Mouse (Mus musculus): ENCODE measurements around the gene Apold1. TPM values are rescaled to one million over a fixed set of nuclear protein-coding genes. Genes with fewer than 3 reads are reported as not detected.
A peak's percentile ranks its signal among the peaks of the same experiment; 100 is the strongest.

Apold1 gene
- under 1 TPM in 9 of 26 experiments, not detected in 17; 0.19 to 0.86 (median 0.31) TPM for total RNA-seq (2018; cell fraction: chromatin; rRNA removed)
- under 1 TPM in 21 of 26 experiments, not detected in 5; 0.03 to 0.70 (median 0.10) TPM for total RNA-seq (2018; cell fraction: cytosol; rRNA removed)
- 1 to 10 TPM in 1 of 26 experiments, under 1 TPM in 11, not detected in 14; 0.11 to 2.1 (median 0.33) TPM for total RNA-seq (2018; cell fraction: nucleus; rRNA removed)
- polyA plus RNA-seq (2018), result 0.06 TPM in 1 of 3 replicates, not detected in the others

DNA sequence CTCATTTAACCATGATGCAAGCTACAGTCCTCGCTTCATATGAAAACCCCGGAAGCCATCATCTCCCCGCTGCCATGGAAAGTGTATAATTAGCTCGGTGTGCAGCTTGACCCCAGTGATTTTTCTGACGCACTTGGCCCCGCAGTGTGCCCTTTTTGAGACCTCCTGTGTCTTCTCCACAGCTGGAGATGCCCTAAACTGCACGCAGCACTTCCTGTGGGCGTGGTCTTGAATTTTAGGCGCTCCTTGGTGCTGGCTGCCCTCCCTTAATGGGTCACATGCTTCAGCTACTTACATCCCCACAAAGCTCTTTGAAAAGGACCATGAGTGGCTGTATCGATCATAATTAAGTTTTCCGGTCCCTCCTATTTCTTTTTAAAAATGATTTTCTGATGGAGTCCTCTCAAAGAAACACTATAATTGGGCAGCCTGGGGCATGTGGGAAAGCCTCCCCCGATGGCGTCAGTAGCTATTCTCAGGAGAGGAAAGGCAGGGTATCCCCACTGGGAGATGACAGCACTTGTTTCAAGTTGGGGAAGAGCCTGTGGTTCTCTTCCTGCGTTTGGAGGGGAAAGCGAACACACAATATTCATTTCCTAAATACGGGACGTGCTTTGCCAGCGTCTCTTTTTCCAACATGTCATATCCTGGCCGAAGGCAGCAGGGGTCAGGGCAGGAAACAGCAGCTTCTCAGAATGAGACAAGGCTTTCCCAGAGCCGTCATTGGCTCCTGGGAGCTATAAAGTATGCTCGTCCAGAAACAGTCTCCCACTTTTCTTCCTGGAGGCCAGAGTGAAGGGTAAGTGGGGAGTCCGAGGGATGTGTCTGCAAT lies at the start of gene Apold1:
Gene Apold1 (plus strand): TSS at position 488 of the 832 bp plus-strand sequence.
- H3K36me3 ChIP-seq (ENCODE audit: inconsistent target), result no peaks in the 10 kb centered on the region
- WGBS (ENCODE audit: missing documents), result 50% methylated on average over 22 of the region's 22 CpGs
- H3K4me3 ChIP-seq (ENCODE audit: inconsistent target), result no peak within 1 kb of the TSS
- H3K27ac ChIP-seq, result no peak within 1 kb of the TSS
- H3K79me2 ChIP-seq (ENCODE audit: inconsistent target), result no peaks in the 10 kb centered on the region

DNA sequence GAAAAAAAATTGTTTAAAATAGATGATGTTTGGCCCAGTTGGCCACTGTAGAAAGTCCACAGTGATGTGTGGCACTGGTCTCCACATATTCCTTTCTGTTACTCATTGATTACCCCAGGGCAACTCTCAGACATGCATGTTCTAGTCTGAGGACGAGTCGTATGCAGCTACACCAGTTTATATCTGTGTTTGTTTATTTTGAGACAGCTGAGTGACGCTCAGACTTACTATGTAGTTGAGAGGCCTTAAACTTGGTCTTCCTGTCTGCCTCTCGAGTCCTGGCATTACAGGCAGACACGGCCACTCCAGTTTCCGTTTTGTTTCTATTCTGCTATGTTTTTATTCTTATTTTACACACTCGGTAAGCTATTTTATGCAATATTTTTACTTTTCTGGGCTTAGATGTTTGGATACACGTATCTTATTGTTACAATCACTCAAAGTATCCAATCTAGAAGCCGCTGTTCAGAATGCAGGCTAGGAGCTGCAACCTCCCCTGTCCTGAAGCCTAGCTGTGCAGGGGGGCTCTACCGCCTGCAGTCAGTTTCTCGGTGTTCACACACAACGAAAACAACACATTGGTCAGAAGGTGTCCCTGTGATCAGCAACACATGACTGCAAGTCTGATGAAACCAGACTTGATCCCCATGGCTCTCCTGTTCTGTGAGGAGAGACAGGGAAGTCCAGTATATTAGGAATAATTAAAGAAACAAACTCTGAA lies 48.9 kb upstream of the Apold1 start:
- WGBS (ENCODE audit: missing documents), result 10% methylated on average over 12 of the region's 12 CpGs
- H3K4me3 ChIP-seq (ENCODE audit: inconsistent target), result peak overlapping the region; percentile 18
- peak overlapping the region; percentile 59 for H3K27ac ChIP-seq
- peaks cover 87% of the 10 kb centered on the region for H3K79me2 ChIP-seq (ENCODE audit: inconsistent target)
- H3K36me3 ChIP-seq (ENCODE audit: inconsistent target), result no peaks in the 10 kb centered on the region

DNA sequence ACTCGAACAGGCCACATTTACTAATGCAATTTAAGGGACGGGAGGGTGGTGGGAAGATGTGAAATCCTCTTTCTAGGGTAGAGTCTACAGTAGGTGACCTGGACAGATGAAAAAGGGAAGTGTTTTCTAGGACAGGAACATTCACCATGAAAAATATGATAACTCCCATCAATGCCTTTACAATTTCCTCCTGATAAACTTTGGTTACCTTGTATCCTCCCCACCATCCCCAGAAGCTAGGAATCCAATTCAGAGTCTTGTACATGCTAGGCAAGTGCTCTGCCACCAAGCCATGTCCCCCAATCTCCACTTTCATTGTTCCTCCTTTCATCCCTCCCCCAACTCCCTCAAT lies 48.3 kb upstream of the Apold1 start:
- Histone ChIP-seq H3K79me2 (ENCODE audit: inconsistent target) (peaks cover 91% of the 10 kb centered on the region), H3K36me3 (ENCODE audit: inconsistent target) (no peaks in the 10 kb centered on the region), H3K27ac (peak overlapping the region; percentile 59), H3K4me3 (ENCODE audit: inconsistent target) (peak overlapping the region; percentile 18; the same call in 1 of the 2 replicates)
- WGBS (ENCODE audit: missing documents), result 4% methylated on average over 2 of the region's 2 CpGs

DNA sequence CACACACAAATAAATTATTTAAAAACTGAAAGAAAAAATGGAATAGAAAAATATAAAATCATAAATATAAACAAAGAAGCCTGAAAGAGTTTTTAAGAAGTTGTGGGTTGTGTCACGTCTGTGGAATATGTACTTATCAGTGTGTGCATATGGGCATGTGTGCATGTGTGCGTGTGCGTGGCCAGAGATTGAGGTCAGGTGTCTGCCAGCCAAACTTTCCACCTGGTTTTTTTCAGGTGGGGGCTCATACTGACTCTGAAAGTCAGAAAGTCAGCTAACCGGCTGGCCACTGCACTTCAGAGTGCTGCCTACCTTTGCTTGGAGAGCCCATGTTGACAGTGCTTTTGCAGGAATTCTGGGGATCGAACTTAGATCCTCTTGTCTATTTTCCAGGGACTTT lies 47.2 kb upstream of the Apold1 start:
- H3K79me2 ChIP-seq (ENCODE audit: inconsistent target), result peaks cover 99% of the 10 kb centered on the region
- no peaks in the 10 kb centered on the region for H3K36me3 ChIP-seq (ENCODE audit: inconsistent target)
- 95% methylated on average over 5 of the region's 5 CpGs for whole genome bisulfite sequencing (ENCODE audit: missing documents)
- no peak overlapping the region for H3K4me3 ChIP-seq (ENCODE audit: inconsistent target)
- H3K27ac ChIP-seq, result no peak overlapping the region

DNA sequence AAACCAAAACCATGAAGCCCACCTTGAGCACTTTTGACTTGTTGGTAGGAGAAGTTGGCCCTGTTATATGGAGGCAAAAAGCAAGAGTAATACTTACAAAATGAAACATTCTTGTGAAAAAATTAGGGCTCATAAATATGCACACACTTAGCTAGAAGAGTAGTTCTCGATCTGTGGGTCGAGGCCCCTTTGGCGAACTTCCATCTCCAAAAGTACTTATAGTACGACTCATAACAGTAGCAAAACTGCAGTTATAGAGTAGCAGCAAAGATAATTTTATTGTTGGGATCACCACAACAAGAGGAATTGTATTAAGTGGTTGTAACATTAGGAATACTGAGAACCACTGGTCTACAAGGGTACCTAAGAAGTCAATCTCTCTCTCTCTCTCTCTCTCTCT lies 41.7 kb upstream of the Apold1 start:
- Histone ChIP-seq H3K4me3 (ENCODE audit: inconsistent target) (no peak overlapping the region), H3K27ac (no peak overlapping the region), H3K79me2 (ENCODE audit: inconsistent target) (peaks cover 98% of the 10 kb centered on the region), H3K36me3 (ENCODE audit: inconsistent target) (no peaks in the 10 kb centered on the region)
- WGBS (ENCODE audit: missing documents), result 94% methylated on average over 4 of the region's 4 CpGs

DNA sequence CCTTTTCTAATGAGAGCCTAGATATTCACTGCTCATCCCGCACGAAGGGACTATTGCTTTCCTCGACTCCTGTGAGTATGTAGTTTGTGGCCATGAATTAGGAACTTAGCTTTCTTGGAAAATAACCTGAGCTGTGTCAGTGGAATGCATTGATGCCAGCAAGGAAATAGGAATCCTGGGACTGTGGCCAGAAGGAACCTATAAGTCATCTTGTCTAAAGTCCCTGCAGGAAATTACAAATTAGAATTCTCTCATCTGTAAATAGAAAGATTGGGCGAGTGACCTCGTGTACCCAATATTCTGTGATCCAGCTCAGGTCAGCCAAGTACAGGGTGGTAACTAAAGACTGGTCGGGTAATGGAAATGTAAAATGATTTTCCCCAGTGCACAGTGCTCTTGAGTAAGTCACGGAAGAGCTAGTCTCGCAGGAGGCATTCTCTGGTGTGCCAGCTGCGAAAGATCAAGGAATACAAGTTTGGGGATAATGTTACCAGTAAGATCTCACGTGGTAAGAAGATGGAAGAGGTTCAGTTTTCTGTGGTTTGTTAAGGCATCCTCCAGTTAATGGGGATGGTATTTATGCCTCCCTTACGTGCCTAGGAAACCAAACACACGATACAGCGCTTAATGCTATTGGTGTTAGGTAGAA lies 37.6 kb upstream of the Apold1 start:
- Histone ChIP-seq H3K79me2 (ENCODE audit: inconsistent target) (peaks cover 88% of the 10 kb centered on the region), H3K4me3 (ENCODE audit: inconsistent target) (no peak overlapping the region), H3K36me3 (ENCODE audit: inconsistent target) (no peaks in the 10 kb centered on the region), H3K27ac (no peak overlapping the region)
- 91% methylated on average over 13 of the region's 13 CpGs for whole genome bisulfite sequencing (ENCODE audit: missing documents)

DNA sequence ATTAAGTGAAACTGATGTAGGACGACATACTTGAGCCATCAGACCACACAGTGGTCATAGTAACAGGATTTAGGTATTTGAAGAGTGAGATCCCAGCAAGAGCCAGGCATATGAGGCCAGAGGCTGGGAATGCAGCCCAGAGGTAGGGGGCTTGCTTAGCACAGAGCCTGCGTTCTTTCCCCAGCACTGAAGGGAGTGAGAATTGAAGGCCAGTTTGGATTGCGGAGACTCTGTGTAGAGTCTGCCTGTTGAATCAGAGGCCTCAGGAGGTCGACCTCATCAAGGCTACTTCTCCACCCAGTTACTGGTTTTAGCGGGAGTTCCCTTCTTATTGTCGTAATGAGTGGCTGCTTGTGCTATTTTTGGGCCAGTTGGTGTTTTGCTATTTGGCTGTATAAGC lies 35.5 kb upstream of the Apold1 start:
- WGBS (ENCODE audit: missing documents), result 43% methylated on average over 6 of the region's 6 CpGs
- no peaks in the 10 kb centered on the region for H3K36me3 ChIP-seq (ENCODE audit: inconsistent target)
- H3K27ac ChIP-seq, result no peak overlapping the region
- no peak overlapping the region for H3K4me3 ChIP-seq (ENCODE audit: inconsistent target)
- H3K79me2 ChIP-seq (ENCODE audit: inconsistent target), result peaks cover 84% of the 10 kb centered on the region

DNA sequence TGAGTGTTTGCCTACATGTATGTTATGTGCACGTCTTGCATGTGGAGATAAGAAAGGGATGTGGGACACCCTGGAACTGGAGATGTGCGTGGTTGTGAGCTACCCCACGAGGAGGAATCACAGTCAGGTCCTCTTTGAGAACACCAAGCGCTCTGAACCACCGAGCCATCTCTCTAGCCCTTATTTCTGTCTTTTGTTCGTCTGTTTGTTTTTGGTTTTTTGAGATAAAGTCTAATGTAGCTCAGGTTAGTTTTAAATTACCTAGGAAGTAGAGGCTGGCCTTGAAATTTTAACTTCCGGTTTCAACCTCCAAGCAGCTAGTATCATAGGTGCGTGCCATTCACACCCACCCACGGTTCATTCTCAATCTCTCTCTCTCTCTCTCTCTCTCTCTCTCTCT lies 34.7 kb upstream of the Apold1 start:
- Histone ChIP-seq H3K36me3 (ENCODE audit: inconsistent target) (no peaks in the 10 kb centered on the region), H3K4me3 (ENCODE audit: inconsistent target) (no peak overlapping the region), H3K27ac (no peak overlapping the region), H3K79me2 (ENCODE audit: inconsistent target) (peaks cover 78% of the 10 kb centered on the region)
- WGBS (ENCODE audit: missing documents), result 81% methylated on average over 7 of the region's 9 CpGs

DNA sequence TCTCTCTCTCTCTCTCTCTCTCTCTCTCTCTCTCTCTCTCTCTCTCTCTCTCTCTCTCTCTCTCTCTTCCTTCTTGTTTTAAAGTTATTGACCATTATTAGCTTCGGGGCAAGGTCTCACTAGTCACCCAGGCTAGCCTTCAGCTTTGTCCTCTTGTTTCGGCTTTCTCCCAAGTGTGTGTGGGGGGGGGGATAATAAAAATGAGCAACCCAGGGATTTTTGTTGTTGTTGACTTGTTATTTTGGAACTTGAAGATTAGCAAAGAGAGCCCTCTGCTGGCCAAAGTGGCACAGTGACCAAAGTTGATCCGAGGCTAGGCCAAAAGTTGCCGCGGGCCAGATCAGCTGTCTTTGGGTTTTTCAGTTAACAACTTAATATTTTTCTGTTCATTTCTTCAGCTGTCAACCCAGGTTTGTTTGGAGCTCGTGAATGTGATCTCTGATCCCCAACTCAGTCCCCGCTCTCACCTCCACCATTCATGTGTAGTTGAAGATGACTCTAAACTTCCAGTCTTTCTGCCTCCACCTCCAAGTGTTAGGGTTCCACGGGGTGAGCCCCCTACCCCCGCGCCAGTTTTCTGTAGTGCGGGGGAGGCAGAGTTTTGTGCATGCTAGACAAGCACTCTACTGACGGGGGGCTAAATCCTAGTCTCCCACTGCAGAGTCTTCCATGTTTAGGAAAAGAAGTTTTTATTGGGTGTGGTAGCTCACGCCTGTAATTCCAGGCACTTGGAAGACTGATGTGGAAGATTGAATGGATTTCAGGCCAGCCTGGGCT lies 34.0 kb upstream of the Apold1 start:
- Histone ChIP-seq H3K36me3 (ENCODE audit: inconsistent target) (no peaks in the 10 kb centered on the region), H3K27ac (no peak overlapping the region), H3K4me3 (ENCODE audit: inconsistent target) (no peak overlapping the region), H3K79me2 (ENCODE audit: inconsistent target) (peaks cover 73% of the 10 kb centered on the region)
- 53% methylated on average over 13 of the region's 13 CpGs for WGBS (ENCODE audit: missing documents)

DNA sequence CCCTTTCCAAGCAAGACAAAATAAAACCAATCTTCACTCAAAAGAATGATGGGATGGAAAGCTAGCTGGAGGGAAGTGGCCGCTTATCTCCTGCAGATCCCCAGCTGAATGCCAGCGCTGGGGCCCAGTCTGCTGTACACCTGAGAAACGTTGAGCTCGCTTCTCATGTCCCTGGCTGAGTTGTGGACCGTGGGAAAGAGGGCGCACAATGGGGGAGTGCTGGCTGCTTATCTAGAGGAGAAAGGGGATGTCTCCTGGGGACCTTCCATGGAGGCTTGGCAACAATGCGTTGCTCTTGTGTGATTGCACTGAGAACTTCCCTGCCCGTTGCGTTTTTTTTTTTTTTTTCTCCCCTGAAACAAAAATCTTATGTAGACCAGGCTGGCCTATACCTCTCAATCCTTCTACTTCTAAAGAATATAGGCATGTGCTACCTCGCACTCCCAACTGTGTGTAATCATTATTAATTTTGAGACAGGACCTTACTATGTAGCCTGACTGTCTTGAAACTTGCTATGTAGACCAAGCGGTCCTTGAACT lies 32.9 kb upstream of the Apold1 start:
- 94% methylated on average over 9 of the region's 11 CpGs for WGBS (ENCODE audit: missing documents)
- Histone ChIP-seq H3K36me3 (ENCODE audit: inconsistent target) (no peaks in the 10 kb centered on the region), H3K79me2 (ENCODE audit: inconsistent target) (peaks cover 62% of the 10 kb centered on the region), H3K27ac (no peak overlapping the region), H3K4me3 (ENCODE audit: inconsistent target) (no peak overlapping the region)

DNA sequence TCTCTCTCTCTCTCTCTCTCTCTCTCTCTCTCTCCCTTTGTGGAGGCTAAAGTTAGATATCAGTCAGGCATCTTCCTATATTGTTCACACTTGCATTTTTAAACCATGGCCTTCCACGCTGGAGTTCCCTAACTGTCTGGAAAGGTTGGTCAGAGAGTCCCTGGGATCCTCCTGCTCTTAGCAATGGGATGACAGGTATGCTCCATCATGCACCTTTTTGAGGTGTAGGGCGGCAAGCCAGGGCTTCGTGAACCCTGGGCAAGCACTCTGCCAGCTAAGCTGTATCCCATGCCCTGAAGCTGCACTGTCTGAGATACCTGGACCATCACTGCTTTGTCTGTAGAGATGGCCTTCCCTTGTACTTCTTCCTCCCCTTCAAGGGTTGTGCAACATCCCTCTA lies 32.3 kb upstream of the Apold1 start:
- Histone ChIP-seq H3K36me3 (ENCODE audit: inconsistent target) (no peaks in the 10 kb centered on the region), H3K4me3 (ENCODE audit: inconsistent target) (no peak overlapping the region), H3K79me2 (ENCODE audit: inconsistent target) (peaks cover 55% of the 10 kb centered on the region), H3K27ac (no peak overlapping the region)
- 93% methylated on average over 3 of the region's 3 CpGs for WGBS (ENCODE audit: missing documents)

DNA sequence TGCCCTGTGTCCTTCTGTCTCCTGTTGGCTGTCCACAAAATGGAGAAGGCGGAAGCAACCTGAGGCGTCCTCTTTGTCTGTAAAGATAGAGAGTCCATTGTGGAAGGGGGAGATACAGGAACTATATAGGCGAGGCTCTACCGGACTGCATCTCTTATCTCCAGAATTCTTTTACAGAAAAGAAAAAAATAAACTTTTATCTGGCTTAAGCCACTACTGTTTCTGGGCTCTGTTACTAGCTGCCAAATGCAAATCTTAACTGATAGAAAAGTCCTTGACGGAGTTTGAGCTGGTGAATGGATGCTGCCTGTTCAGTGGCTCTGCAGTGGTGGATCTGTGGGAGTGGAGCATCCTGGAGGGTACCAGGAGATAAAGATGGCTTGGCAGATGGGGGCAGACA lies 30.2 kb upstream of the Apold1 start:
- peaks cover 35% of the 10 kb centered on the region for H3K79me2 ChIP-seq (ENCODE audit: inconsistent target)
- no peaks in the 10 kb centered on the region for H3K36me3 ChIP-seq (ENCODE audit: inconsistent target)
- no peak overlapping the region for H3K4me3 ChIP-seq (ENCODE audit: inconsistent target)
- H3K27ac ChIP-seq, result no peak overlapping the region
- 97% methylated on average over 5 of the region's 5 CpGs for WGBS (ENCODE audit: missing documents)

DNA sequence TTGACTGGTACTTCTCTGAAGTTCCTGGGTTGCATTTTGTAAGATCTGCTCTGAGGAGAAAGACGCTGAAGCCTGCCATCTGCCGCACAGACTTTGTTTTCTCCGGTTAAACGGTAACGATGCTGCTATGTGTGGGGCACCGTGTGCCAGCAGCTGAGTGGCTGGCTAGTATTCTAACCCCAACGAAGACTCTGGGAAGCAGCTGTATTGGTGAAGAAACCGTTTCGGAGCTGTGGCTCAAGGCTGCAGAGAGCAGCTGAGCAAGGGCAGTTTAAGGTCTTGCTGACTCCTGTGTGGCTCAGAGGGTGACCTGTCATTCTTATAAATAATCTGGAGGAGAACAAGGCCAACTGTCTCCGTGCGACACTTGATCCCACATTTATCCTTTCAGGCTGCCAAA lies 27.5 kb upstream of the Apold1 start:
- peaks cover 19% of the 10 kb centered on the region for H3K79me2 ChIP-seq (ENCODE audit: inconsistent target)
- 96% methylated on average over 11 of the region's 11 CpGs for WGBS (ENCODE audit: missing documents)
- H3K27ac ChIP-seq, result no peak overlapping the region
- no peaks in the 10 kb centered on the region for H3K36me3 ChIP-seq (ENCODE audit: inconsistent target)
- no peak overlapping the region for H3K4me3 ChIP-seq (ENCODE audit: inconsistent target)

DNA sequence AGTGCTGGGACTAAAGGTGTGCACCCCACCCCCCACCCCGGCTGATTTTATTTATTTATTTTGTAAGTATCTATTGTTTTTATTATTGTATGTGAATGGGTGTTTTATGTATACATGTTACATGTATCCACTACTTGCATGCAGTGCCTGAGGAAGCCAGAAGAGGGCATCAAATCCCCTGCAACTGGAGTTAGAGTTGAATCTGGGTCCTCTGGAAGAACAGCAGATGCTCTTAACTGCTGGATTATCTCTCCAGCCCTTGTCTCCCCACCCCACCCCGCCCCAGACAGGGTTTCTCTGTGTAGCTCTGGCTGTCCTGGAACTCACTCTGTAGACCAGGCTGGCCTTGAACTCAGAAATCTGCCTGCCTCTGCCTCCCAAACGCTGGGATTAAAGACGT lies 25.1 kb upstream of the Apold1 start:
- Histone ChIP-seq H3K36me3 (ENCODE audit: inconsistent target) (no peaks in the 10 kb centered on the region), H3K79me2 (ENCODE audit: inconsistent target) (no peaks in the 10 kb centered on the region), H3K4me3 (ENCODE audit: inconsistent target) (no peak overlapping the region), H3K27ac (no peak overlapping the region)
- 80% methylated on average over 2 of the region's 4 CpGs for WGBS (ENCODE audit: missing documents)

Data from macrophage (primary cell).